Mouse (Mus musculus) ES-Bruce4 (cell line): ENCODE measurements around the gene Fam124a. TPM values are rescaled to one million over a fixed set of nuclear protein-coding genes. Genes with fewer than 3 reads are reported as not detected.

Experiments
- H3K27ac ChIP-seq: 2 replicates; pipeline ENCODE4 v1.5.1; 2012; ENCODE audit warnings: low read length, inconsistent platforms; ENCODE audit not compliant: insufficient read depth
- H3K27me3 ChIP-seq: 2 replicates; pipeline ENCODE4 v1.6.1; 2012; ENCODE audit warnings: mild to moderate bottlenecking, low read length, inconsistent platforms; ENCODE audit not compliant: control insufficient read depth, poor library complexity, insufficient read depth, severe bottlenecking
- H3K36me3 ChIP-seq: 2 replicates; pipeline ENCODE4 v1.6.1; 2012; ENCODE audit warnings: inconsistent platforms, mild to moderate bottlenecking, low read length, moderate library complexity; ENCODE audit not compliant: control insufficient read depth, poor library complexity, insufficient read depth, severe bottlenecking
- H3K4me1 ChIP-seq: one replicate; pipeline ENCODE4 v1.8.1; 2011; ENCODE audit warnings: low read length; ENCODE audit not compliant: control insufficient read depth, insufficient read depth
- H3K4me3 ChIP-seq: 2 replicates; pipeline ENCODE4 v1.5.1; 2011; ENCODE audit warnings: low read depth, mild to moderate bottlenecking, low read length
- H3K9ac ChIP-seq: 2 replicates; pipeline ENCODE4 v1.6.1; 2012; ENCODE audit warnings: low read depth, mild to moderate bottlenecking, inconsistent platforms; ENCODE audit not compliant: poor library complexity, severe bottlenecking
- H3K9me3 ChIP-seq: replicated peaks from 2 replicates; pipeline ENCODE4 v1.6.1; 2012; ENCODE audit warnings: mild to moderate bottlenecking, low read length, inconsistent platforms; ENCODE audit not compliant: control insufficient read depth, poor library complexity, insufficient read depth, severe bottlenecking
- CTCF ChIP-seq: IDR thresholded peaks from one replicate; pipeline ENCODE4 v1.8.1; 2011; ENCODE audit warnings: low read depth, low read length
- EP300 ChIP-seq: IDR thresholded peaks from 2 replicates; pipeline ENCODE4 v1.6.1; 2011; ENCODE audit warnings: low read depth, low read length; ENCODE audit not compliant: insufficient read depth
- POLR2A ChIP-seq: IDR thresholded peaks from one replicate; pipeline ENCODE4 v1.8.1; 2011; ENCODE audit warnings: low read length; ENCODE audit not compliant: insufficient read depth
- polyA plus RNA-seq: library from polyadenylated mRNA; stranded (reverse); fragments of >200 nt; gene quantifications from 2 replicates; pipeline ENCODE4 v1.2.4, GENCODE M21; 2011; ENCODE audit warnings: low read depth; ENCODE audit not compliant: missing spikeins, insufficient read depth, insufficient read length

Gene Fam124a
- polyA plus RNA-seq, 1 experiment, result 1.5 TPM

DNA sequence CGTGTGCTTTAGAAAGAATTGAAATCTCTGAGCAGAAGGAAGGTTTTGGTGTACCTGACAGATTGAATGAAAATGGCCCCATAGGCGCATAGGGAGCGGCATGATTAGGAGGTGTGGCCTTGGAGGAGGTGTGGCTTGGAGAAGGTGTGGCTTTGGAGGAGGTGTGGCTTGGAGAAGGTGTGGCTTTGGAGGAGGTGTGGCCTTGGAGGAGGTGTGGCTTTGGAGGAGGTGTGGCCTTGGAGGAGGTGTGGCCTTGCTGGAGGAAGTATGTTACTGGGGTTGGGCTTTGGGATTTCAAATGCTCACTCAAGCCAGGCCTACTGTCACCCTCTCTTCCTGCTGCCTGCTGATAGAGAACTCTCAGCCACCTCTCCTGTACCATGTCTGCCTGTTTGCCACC is 25.4 kb downstream of the Fam124a start:
- no peaks in the 10 kb centered on the region for H3K4me1 ChIP-seq
- H3K9ac ChIP-seq, result no peak overlapping the region
- H3K27ac ChIP-seq, result no peak overlapping the region
- TF ChIP-seq POLR2A, result no peak
- no peak for TF ChIP-seq CTCF
- TF ChIP-seq EP300, result no peak
- no peaks in the 10 kb centered on the region for H3K36me3 ChIP-seq
- no peaks in the 10 kb centered on the region for H3K27me3 ChIP-seq
- H3K4me3 ChIP-seq, result no peak overlapping the region
- no peaks in the 10 kb centered on the region for H3K9me3 ChIP-seq

GRCm38 (mm10) chr14:62581768-62582167 is 26.2 kb downstream of the Fam124a start:
- no peaks in the 10 kb centered on the region for H3K4me1 ChIP-seq
- no peaks in the 10 kb centered on the region for H3K36me3 ChIP-seq
- H3K9ac ChIP-seq, result no peak overlapping the region
- no peak overlapping the region for H3K27ac ChIP-seq
- TF ChIP-seq CTCF (no peak), POLR2A (no peak), EP300 (no peak)
- no peaks in the 10 kb centered on the region for H3K9me3 ChIP-seq
- H3K27me3 ChIP-seq, result no peaks in the 10 kb centered on the region
- no peak overlapping the region for H3K4me3 ChIP-seq

GRCm38 (mm10) chr14:62584637-62585036 is 29.1 kb downstream of the Fam124a start:
- Histone ChIP-seq H3K9ac (no peak overlapping the region), H3K9me3 (no peaks in the 10 kb centered on the region), H3K4me1 (no peaks in the 10 kb centered on the region), H3K27ac (no peak overlapping the region), H3K4me3 (no peak overlapping the region), H3K27me3 (no peaks in the 10 kb centered on the region), H3K36me3 (no peaks in the 10 kb centered on the region)
- TF ChIP-seq CTCF (no peak), EP300 (no peak), POLR2A (no peak)

DNA sequence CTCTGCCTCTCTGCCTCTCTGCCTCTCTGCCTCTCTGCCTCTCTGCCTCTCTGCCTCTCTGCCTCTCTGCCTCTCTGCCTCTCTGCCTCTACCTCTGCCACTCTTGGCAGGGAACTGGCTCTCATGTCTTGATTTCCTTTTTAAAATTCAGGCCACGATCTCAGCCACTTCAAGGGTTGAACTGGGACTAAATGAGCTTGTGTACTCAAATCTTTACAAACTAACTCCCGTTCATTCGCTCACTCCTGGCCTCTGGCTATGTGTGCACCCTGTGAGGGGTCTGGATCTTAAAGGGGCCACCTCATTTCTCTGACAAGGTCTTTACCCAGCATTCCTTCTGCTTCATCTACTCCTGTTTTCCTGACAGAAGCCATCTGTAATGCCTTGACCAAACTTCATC is 29.8 kb downstream of the Fam124a start:
- no peak overlapping the region for H3K27ac ChIP-seq
- H3K4me1 ChIP-seq, result no peaks in the 10 kb centered on the region
- no peak overlapping the region for H3K4me3 ChIP-seq
- H3K9me3 ChIP-seq, result no peaks in the 10 kb centered on the region
- H3K27me3 ChIP-seq, result no peaks in the 10 kb centered on the region
- H3K36me3 ChIP-seq, result no peaks in the 10 kb centered on the region
- TF ChIP-seq POLR2A (no peak), CTCF (no peak), EP300 (no peak)
- H3K9ac ChIP-seq, result no peak overlapping the region

- Histone ChIP-seq H3K4me3 (no peak overlapping the region), H3K9ac (no peak overlapping the region), H3K4me1 (no peaks in the 10 kb centered on the region), H3K27me3 (no peaks in the 10 kb centered on the region), H3K36me3 (no peaks in the 10 kb centered on the region), H3K9me3 (no peaks in the 10 kb centered on the region), H3K27ac (no peak overlapping the region)
- TF ChIP-seq CTCF, result no peak
Observed at GRCm38 (mm10) chr14:62600109-62600522, 44.6 kb downstream of the Fam124a start.

GRCm38 (mm10) chr14:62602271-62602670 is 46.7 kb downstream of the Fam124a start:
- Histone ChIP-seq H3K9me3 (no peaks in the 10 kb centered on the region), H3K4me1 (no peaks in the 10 kb centered on the region), H3K36me3 (no peaks in the 10 kb centered on the region), H3K27me3 (no peaks in the 10 kb centered on the region), H3K9ac (no peak overlapping the region), H3K4me3 (no peak overlapping the region), H3K27ac (no peak overlapping the region)
- TF ChIP-seq CTCF (no peak), EP300 (no peak), POLR2A (no peak)
